In genomic region chr9:61557025-61557424, GRCm38 (mm10) we compare ENCODE assay signal across 25 mouse cellular contexts.
DNase-seq lines count a peak whose midpoint lies in the region; ATAC-seq and TF ChIP-seq lines count a peak whose summit lies in the region.
"Had no signal": no experiment of that assay in that cellular context is flagged by ENCODE, and none has a peak within 500 bp of the region (broad histone marks: within the 10 kb centered on the region; RNA-seq: fewer than 3 reads in every experiment).

No protein-coding gene starts in this region.

- no peak for ATAC-seq in hindbrain, postnatal 0 days
- ATAC-seq: forebrain, embryonic 15.5 days had no signal

- intact Hi-C loops in left cerebral cortex, postnatal 36 days (cut with DNase I): no loop called here

- DNase-seq in right cerebral cortex, adult 2 months (ENCODE audit: low spot score in 2 of 2): peak; percentile 48 to 51
- DNase-seq in right cerebral cortex, postnatal 14 days: no peak
- peak; percentile 33 to 71 for DNase-seq in frontal cortex, postnatal 10 days (ENCODE audit: low spot score in 2 of 2)
- DNase-seq in left cerebral cortex, postnatal 36 days (ENCODE audit: low spot score in 2 of 2): peak; percentile 36 to 51
- no peak for DNase-seq in thymus, postnatal 10 days (ENCODE audit: low spot score in 2 of 2)
- DNase-seq in hindbrain, postnatal 0 days (ENCODE audit: low spot score): no peak
- no peak for DNase-seq in embryo, embryonic 10.5 days (ENCODE audit: low spot score)
- DNase-seq: adrenal gland, postnatal 14 days; cerebellum, adult 8-10 months; cerebellum, postnatal 36 days; heart, postnatal 10 days; kidney, adult 18-20 months; lung, postnatal 4 days; midbrain, embryonic 14.5 days; thymus, postnatal 36 days had no signal

- H3K4me1 ChIP-seq in hindbrain, postnatal 0 days (ENCODE audit: insufficient read depth, low read length): peaks cover 6% of the 10 kb centered on the region; the same call in 1 of the 2 replicates
- H3K4me1 ChIP-seq: heart, embryonic 12.5 days; lung, embryonic 15.5 days had no signal

- 94% methylated on average over 7 of the region's 7 CpGs for WGBS in hindbrain, postnatal 0 days

- no peak overlapping the region for H3K4me3 ChIP-seq in hindbrain, postnatal 0 days (ENCODE audit: low read length)
- H3K4me3 ChIP-seq: embryonic facial prominence, embryonic 15.5 days; forebrain, embryonic 15.5 days; heart, embryonic 12.5 days; hindbrain, embryonic 10.5 days; limb, embryonic 15.5 days; lung, embryonic 15.5 days; myocyte; neural tube, embryonic 13.5 days had no signal

- no peak overlapping the region for H3K4me2 ChIP-seq in hindbrain, postnatal 0 days (ENCODE audit: low read depth, low read length)
- H3K4me2 ChIP-seq: embryonic facial prominence, embryonic 15.5 days; forebrain, embryonic 15.5 days; heart, embryonic 12.5 days; limb, embryonic 15.5 days; lung, embryonic 15.5 days; neural tube, embryonic 13.5 days had no signal

- no peaks in the 10 kb centered on the region for H3K36me3 ChIP-seq in hindbrain, postnatal 0 days (ENCODE audit: insufficient read depth, low read length)
- H3K36me3 ChIP-seq: embryonic facial prominence, embryonic 15.5 days; forebrain, embryonic 15.5 days; heart, embryonic 12.5 days; hindbrain, embryonic 10.5 days; limb, embryonic 15.5 days; lung, embryonic 15.5 days; neural tube, embryonic 13.5 days had no signal

- no peaks in the 10 kb centered on the region; the same call in 1 of the 2 replicates for H3K27me3 ChIP-seq in hindbrain, postnatal 0 days (ENCODE audit: insufficient read depth, low read length)
- H3K27me3 ChIP-seq: embryonic facial prominence, embryonic 15.5 days; forebrain, embryonic 15.5 days; limb, embryonic 15.5 days had no signal

- no peak overlapping the region for H3K27ac ChIP-seq in hindbrain, postnatal 0 days
- H3K27ac ChIP-seq: embryonic facial prominence, embryonic 15.5 days; forebrain, embryonic 15.5 days; hindbrain, embryonic 10.5 days; kidney, postnatal 0 days; limb, embryonic 15.5 days; liver, embryonic 14.5 days; lung, embryonic 15.5 days; neural tube, embryonic 13.5 days had no signal

- H3K9ac ChIP-seq in hindbrain, postnatal 0 days (replicated peaks; ENCODE audit: low read length): no peak overlapping the region
- H3K9ac ChIP-seq: embryonic facial prominence, embryonic 15.5 days; forebrain, embryonic 15.5 days; heart, embryonic 12.5 days; limb, embryonic 15.5 days; liver, embryonic 14.5 days; lung, embryonic 15.5 days; neural tube, embryonic 13.5 days had no signal

- H3K9me3 ChIP-seq in hindbrain, postnatal 0 days (ENCODE audit: low read length): no peaks in the 10 kb centered on the region
- H3K9me3 ChIP-seq: embryonic facial prominence, embryonic 15.5 days; forebrain, embryonic 15.5 days; heart, embryonic 12.5 days; hindbrain, embryonic 10.5 days; limb, embryonic 15.5 days; lung, embryonic 15.5 days; neural tube, embryonic 13.5 days had no signal

- no peak for TF ChIP-seq CTCF in hindbrain, postnatal 0 days (IDR thresholded peaks at IDR 0.05; ENCODE audit: low read depth)

Comparison
In these comparisons a context has a peak if more than half of its experiments do, and no peak if none do; other contexts are left out.
1. DNase-seq: peak in right cerebral cortex, adult 2 months (2 of 2), frontal cortex, postnatal 10 days (2 of 2) and left cerebral cortex, postnatal 36 days (2 of 2); none in right cerebral cortex, postnatal 14 days (single experiment), thymus, postnatal 10 days (0 of 2), hindbrain, postnatal 0 days (single experiment) and embryo, embryonic 10.5 days (single experiment).